Mouse (Mus musculus) brain, adult 10 weeks (tissue): Measurements from ENCODE around the gene Olfr155. TPM values are rescaled to one million over a fixed set of nuclear protein-coding genes. Genes with fewer than 3 reads are reported as not detected.

Source experiments
- polyA plus RNA-seq: library from polyadenylated mRNA; stranded (reverse); fragments of 350-450 nt; fragmentation: Illumina TruSeq; extraction: RNeasy Lipid Tissue Mini Kit (QIAGEN cat#74804); gene quantifications from one replicate; pipeline ENCODE4 v1.2.3, GENCODE M21; 2015; ENCODE audit warnings: low read depth, low replicate concordance

The Olfr155 gene
- not detected for polyA plus RNA-seq

GRCm38 (mm10) chr4:43851265-43851664 lies at the start of gene Olfr155:
TSS of gene Olfr155 (plus strand) at chr4:43851565.

GRCm38 (mm10) chr4:43823845-43824337 lies 27.5 kb upstream of the Olfr155 start, which contains the start of gene Olfr156:
TSS of gene Olfr156 (minus strand) at chr4:43823895.

GRCm38 (mm10) chr4:43840101-43840500 lies 11.3 kb upstream of the Olfr155 start, which contains the start of gene Olfr157:
TSS of gene Olfr157 (minus strand) at chr4:43840201.

GRCm38 (mm10) chr4:43875160-43875918 lies 24.0 kb downstream of the Olfr155 start, which contains the start of gene Reck:
TSS of gene Reck (plus strand) at chr4:43875530.

Other genes with a start within 250 kb of the Olfr155 start
- gene Npr2, start 219.6 kb upstream of the Olfr155 start, polyA plus RNA-seq = 48.5 TPM
- 1.5 TPM for gene Spag8, start 198.0 kb upstream of the Olfr155 start, polyA plus RNA-seq
- gene Hint2, start 195.1 kb upstream of the Olfr155 start, polyA plus RNA-seq = 69.8 TPM
- gene Tmem8b, start 182.6 kb upstream of the Olfr155 start, polyA plus RNA-seq = 40.7 TPM
- 1.6 TPM for gene Fam221b, start 182.4 kb upstream of the Olfr155 start, polyA plus RNA-seq
- gene Olfr70, start 150.8 kb upstream of the Olfr155 start, polyA plus RNA-seq = not detected
- gene Olfr71, start 141.3 kb upstream of the Olfr155 start, polyA plus RNA-seq = not detected
- 2.0 TPM for gene Hrct1, start 124.4 kb upstream of the Olfr155 start, polyA plus RNA-seq
- gene Spaar, start 121.5 kb upstream of the Olfr155 start, polyA plus RNA-seq = 1.3 TPM
- gene Olfr159, start 80.6 kb upstream of the Olfr155 start, polyA plus RNA-seq = not detected
- not detected for gene Olfr156, start 27.7 kb upstream of the Olfr155 start, polyA plus RNA-seq
- not detected for gene Olfr157, start 11.4 kb upstream of the Olfr155 start, polyA plus RNA-seq
- gene Reck, start 24.0 kb downstream of the Olfr155 start, polyA plus RNA-seq = 5.6 TPM
- gene Glipr2, start 105.8 kb downstream of the Olfr155 start, polyA plus RNA-seq = 4.0 TPM
- not detected for gene Ccin, start 131.9 kb downstream of the Olfr155 start, polyA plus RNA-seq
- gene Clta, start 152.9 kb downstream of the Olfr155 start, polyA plus RNA-seq = 398 TPM
- 22.7 TPM for gene Gne, start 232.6 kb downstream of the Olfr155 start, polyA plus RNA-seq